Mouse (Mus musculus) layer of hippocampus, adult 9-10 months (tissue): Measurements from ENCODE around the gene Tma7.

ENCODE experiments used
- DNase-seq: peaks from one replicate; pipeline ENCODE4 v3.0.0; 2022; ENCODE audit warnings: low spot score

Gene Tma7

DNA sequence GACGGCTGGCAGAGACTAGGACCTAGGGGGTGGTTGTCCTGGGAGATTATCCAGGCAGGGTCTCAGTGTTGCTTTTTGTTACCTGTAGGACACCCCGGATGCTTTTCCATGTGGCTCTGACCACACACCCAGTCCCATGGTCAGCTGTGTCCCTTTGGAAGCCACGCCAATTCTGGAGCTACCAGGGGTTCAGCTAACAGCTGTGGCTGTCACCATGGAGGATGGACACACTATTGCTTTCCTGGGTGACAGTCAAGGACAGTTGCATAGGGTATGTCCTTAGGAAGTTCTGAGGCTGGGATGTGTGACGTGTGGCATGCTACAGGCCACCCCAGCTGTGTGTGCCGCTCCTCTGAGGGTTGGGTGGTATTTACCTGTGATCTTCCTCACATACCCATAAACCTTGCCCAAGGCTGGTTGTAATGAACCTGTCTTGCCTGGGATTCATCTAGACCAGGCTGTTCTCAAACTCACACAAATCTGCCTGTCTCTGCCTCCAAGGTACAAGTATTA lies 19.6 kb upstream of the Tma7 start:
- no peak for DNase-seq

- no peak for DNase-seq
Observed at GRCm38 (mm10) chr9:109100307-109100928, 18.0 kb upstream of the Tma7 start.

- DNase-seq = no peak
Observed at GRCm38 (mm10) chr9:109098969-109099368, 16.6 kb upstream of the Tma7 start.

DNA sequence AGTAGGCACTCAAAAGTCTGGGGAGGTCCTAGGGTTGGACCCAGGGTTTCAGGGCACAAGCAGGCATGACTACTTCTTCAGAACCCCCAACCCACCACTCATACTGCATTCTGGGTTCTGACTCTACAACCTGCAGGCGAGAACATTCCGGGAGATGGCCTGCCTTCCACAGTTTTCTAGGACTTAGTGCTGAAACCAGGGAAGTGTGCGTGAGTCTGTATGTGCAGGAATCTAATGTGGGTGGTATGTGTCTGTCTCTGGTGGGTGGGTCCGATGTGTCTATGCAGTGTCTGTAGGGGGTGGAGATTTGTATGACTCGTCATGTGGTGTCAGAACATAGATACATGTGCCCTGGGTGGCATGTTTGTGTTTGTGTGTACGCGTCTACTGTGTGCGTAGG lies 16.0 kb upstream of the Tma7 start:
- no peak for DNase-seq

- DNase-seq = no peak
Observed at GRCm38 (mm10) chr9:109097831-109098230, 15.4 kb upstream of the Tma7 start.

GRCm38 (mm10) chr9:109097291-109097690 lies 14.9 kb upstream of the Tma7 start:
- DNase-seq = no peak

DNA sequence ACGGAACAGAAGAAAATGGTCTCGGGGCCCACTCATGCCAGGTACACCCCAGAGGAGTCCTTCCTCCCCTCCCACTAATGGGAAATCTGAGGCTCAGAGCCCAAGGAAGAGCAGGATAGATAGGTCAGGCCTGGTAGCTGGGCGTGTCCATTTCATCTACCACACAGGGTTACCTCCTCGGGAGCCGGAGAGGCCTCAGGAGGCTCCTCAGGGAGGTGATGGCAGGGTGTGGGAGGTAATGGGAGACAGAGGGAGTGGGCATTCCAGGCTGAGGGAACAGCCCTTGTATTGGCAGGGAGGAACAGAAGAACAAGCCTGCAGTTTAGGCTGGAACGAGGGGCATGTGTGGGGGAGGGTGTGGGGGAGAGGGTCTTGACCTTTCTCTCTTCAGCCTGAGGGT lies 14.5 kb upstream of the Tma7 start:
- no peak for DNase-seq

- no peak for DNase-seq
Observed at GRCm38 (mm10) chr9:109096251-109096661, 13.9 kb upstream of the Tma7 start.

DNA sequence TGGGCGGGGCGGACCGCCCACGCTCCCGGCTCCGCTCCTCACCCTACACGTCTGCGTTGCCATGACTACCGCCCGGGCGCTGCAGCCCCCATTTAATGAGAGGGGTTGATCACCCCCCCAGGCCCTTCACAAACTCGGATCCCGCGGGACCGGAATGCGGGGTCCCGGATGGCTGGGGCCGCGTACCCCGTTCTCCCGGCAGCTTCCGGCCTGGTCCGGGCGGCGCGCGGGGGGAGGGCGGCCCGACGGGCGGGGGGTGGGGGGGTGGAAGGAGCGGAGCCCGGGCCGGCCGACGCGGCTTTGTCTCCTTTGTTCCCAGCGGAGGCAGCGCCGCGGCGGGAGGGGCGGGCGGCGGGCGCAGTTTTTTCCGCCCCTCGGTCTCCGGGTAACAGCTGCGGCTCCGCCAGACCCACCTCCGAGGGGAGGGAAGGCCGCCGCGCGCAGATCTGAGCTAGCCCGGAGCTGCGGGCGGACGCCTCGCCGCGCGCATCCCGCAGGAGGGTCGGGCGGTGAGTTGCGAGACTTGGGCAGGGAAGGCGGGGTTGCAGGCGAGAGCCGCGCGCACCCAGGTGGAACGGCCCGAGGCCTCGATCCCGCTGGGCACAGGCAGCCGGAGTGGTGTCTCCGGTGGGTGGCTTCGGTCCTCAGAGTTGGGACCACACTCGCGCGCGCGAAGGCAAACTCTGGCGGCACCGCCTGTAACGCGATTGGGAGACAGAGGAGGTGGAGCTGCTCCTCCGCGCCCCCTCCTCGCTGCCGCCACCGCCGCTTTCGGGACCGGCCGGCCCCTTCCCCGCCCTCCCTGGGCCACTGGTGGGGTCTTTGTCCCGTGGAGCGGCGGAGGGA lies 13.0 kb upstream of the Tma7 start, which contains the start of gene Plxnb1:
TSS of gene Plxnb1 (plus strand) at position 253 of the 846 bp plus-strand sequence.
- DNase-seq = no peak

- no peak for DNase-seq
Observed at GRCm38 (mm10) chr9:109094553-109095136, 12.3 kb upstream of the Tma7 start.

DNA sequence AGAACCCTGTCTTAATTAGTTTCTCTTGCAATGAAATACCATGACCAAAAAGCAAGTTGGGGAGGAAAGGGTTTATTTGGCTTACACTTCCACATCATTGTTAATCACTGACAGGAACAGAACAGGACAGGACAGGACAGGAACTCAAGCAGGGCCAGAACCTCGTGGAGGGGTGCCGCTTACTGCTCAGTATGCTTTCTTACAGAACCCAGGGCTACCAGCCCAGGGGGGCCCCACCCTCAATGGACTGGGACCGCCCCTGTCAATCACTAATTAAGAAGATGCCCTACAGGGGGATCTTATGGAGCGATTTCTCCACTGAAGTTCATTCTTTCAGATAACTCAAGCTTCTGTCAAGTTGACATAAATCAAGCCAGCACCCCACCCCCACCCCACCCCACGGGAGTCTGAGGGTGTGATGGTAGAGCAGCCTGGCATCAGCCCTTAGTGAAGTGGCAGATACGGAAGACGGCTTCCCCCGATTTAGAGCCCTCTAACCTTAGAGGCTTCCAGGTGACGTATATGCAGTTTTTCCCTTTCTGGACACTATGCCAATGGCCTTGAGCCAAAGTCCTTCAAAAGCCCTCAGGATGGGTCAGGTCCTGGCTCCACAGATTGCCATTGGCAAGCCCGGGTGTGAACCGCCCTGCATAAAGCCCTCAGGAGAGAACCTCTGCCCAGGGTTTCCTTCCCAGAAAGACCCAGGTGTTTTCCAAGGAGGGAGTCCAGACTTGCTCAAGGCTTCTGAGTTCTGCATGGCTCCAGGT lies 11.6 kb upstream of the Tma7 start:
- DNase-seq = no peak

- no peak for DNase-seq
Observed at GRCm38 (mm10) chr9:109092799-109093198, 10.4 kb upstream of the Tma7 start.

DNA sequence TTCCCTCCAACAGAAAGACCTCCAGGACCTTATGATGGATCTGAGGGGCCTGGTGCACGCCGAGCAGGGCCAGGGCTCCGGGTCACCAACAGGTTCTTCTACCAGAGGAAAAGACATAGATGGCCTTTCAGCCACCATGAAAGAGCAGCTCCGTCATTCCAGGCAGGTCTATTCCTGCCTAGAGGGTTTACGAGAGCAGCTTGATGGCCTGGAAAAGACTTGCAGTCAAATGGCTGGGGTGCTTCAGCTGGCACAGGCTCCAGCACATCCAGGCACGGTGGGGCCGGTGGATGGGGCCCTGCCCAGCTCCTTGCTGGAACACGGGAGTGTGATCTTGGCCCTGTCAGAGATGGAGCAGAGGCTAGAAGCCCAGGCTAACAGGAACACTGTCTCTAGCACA lies 9.4 kb upstream of the Tma7 start:
- no peak for DNase-seq

DNA sequence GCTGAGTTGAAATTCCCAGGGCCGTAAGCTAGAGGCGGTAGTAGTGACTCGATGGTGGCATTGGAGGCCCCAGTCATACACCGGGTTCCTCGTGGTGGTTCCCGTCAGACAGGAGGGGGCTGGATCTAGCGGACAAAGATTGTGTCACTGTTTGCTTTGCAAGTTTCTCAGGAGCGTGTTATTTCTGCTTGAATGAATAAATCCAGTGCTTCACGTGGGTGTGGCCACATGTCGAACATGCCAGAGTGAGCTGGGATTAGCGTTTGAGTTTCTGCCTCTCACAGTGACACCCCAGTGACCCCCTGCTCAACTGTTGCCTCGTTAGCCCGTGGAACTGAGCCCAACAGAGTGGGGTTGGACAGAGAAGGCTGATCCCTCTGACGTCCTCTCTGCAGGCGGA lies 8.1 kb upstream of the Tma7 start:
- DNase-seq = no peak

DNA sequence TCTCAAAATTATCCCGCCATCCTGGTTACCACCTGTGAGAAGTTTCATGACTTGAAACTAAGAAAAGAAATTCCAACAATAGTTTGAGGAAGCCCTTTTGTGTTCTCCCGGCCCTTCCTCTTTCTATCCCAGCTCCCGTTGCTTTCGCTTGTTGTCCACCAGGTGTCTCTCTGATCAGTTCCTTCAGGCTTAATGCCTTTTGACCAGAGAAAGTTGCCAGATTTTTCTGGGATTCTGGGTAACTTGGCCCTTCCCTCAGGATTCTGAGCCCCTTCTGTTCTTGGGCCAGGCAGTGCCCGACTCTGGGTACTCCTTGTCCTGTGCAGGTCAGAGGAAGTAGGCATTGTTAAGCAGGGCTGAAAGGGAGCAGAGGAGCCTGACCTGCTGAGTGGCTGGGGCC lies 5.6 kb upstream of the Tma7 start:
- no peak for DNase-seq

- DNase-seq = no peak
Observed at GRCm38 (mm10) chr9:109084922-109085321, 2.5 kb upstream of the Tma7 start.

- DNase-seq = no peak
Observed at GRCm38 (mm10) chr9:109081749-109082123, 651 bp downstream of the Tma7 start.

DNA sequence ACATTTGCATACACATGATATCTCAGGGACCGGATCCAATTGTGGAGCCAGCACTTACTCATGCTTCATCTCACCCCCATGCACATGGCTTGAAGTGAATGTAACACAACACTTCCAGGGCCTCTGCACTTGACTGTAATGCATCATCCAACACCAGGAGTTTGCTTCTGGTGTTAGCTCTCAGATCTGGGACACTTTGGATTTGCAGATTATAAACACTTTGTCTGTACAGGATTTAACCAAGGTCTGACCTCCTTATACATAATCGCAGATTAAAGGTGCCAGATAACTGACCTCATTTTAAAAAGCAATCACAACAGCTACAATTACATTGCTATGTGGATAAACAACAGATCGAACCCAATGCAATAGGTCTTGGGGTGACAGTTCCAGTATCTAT lies 1.9 kb downstream of the Tma7 start:
- no peak for DNase-seq

GRCm38 (mm10) chr9:109073661-109074573 lies 8.5 kb downstream of the Tma7 start, which contains the start of gene Atrip:
TSS of gene Atrip (minus strand) at chr9:109074124.
- DNase-seq = peak; percentile 75

- DNase-seq = no peak
Observed at GRCm38 (mm10) chr9:109068095-109068735, 14.2 kb downstream of the Tma7 start.

- no peak for DNase-seq
Observed at GRCm38 (mm10) chr9:109060898-109061295, 21.5 kb downstream of the Tma7 start.
